Mouse (Mus musculus): ENCODE results near the gene Smg7. TPM values are rescaled to one million over a fixed set of nuclear protein-coding genes. Genes with fewer than 3 reads are reported as not detected.

The Smg7 gene
- polyA plus RNA-seq, 1 experiment: 74.0 TPM

DNA sequence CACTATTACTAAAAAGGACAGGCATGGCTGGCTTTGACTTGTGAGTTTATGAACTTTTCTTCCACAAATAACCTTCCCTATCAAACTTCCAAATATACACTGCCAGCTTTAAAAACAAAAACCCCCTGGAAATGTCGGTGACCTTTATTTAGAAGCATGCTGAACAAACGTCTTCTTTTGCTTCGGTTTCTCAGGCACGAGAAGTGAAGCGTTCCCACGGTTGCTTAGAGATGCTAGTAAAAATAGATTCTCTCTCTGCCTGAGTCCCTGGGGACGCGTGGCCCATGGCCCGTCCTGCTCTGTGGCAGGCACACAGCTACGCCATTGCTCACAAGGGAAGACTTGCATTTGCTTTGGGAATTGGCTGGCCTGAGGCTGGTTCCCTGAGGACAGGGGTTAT lies 84.7 kb downstream of the Smg7 start:
- no peak for DNase-seq
- Histone ChIP-seq H3K4me3 (ENCODE audit: control insufficient read depth, insufficient read depth, low read length) (no peak overlapping the region), H3K4me1 (replicated peaks; ENCODE audit: control insufficient read depth, insufficient read depth, low read length) (no peaks in the 10 kb centered on the region), H3K36me3 (ENCODE audit: control insufficient read depth, insufficient read depth, low read length) (no peaks in the 10 kb centered on the region), H3K27ac (ENCODE audit: control insufficient read depth, insufficient read depth, low read length) (no peak overlapping the region), H3K27me3 (ENCODE audit: control insufficient read depth, insufficient read depth, low read length) (no peaks in the 10 kb centered on the region)
- TF ChIP-seq POLR2A (IDR thresholded peaks at IDR 0.05; ENCODE audit: control insufficient read depth, extremely low read depth, insufficient read depth, low read length, poor library complexity) (no peak), CTCF (IDR thresholded peaks at IDR 0.05; ENCODE audit: borderline replicate concordance, control insufficient read depth, extremely low read depth, insufficient read depth, low read length, poor library complexity) (no peak)
- WGBS: 94% methylated on average over 10 of the region's 10 CpGs

DNA sequence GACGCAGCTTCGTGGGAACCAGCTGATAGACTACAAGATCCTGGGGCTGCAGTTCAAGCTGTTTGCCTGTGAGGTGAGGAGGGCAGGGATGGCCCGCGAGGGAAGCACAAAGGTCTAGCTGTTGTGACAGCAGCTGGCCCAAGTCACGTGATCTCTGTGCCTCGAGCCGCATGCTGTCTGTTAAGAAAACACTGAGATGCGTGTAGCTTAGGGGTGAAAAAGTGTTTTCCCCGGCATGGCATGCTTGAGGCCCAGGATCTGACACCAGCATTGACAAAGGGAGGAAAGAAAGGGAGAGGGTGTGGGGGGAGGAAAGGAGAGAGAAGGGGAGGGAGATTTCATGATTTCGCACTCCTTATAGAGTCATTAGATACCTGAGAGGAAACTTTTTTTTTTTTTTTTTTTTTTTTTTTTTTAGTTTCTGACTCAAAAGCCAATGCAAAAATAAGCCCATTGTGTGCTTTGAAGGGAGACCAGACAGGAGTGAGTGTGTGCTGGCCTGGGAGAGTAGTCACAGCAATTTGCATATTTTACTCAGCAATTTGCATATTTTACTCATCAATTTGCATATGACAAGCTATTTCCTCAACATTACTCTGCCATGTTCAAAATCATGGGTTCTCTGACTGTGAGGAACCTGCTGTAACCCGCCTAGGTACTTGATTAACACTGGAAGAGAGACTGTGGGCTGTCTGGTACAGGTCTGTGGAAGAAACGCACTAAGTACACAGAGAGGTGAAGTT lies 85.2 kb downstream of the Smg7 start:
- no peak for TF ChIP-seq POLR2A (IDR thresholded peaks at IDR 0.05; ENCODE audit: control insufficient read depth, extremely low read depth, insufficient read depth, low read length, poor library complexity)
- TF ChIP-seq CTCF (IDR thresholded peaks at IDR 0.05; ENCODE audit: borderline replicate concordance, control insufficient read depth, extremely low read depth, insufficient read depth, low read length, poor library complexity): no peak
- H3K36me3 ChIP-seq (ENCODE audit: control insufficient read depth, insufficient read depth, low read length): no peaks in the 10 kb centered on the region
- no peak for DNase-seq

DNA sequence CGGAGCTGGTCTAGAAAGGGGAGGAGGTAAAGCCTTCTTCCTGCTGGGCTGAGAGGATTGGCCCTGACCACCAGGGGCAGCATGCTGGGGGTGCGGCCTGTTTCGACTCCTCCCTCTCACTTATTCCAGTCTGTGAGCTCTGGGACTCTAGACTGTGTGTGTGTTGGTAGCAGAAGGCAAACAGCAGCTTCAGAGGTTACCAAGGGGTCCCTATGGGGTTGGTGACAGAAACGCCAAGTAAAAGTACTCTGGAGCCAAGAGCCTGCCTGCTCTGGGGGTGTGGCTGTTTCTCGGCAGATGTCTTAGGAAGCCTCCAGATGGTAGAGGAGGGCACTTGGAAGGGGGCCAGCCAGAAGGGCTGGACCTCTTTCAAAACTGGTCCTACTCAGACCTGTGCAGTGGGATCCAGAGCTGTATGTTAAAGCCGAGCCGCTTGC lies 87.2 kb downstream of the Smg7 start:
- H3K4me1 ChIP-seq (replicated peaks; ENCODE audit: control insufficient read depth, insufficient read depth, low read length): no peaks in the 10 kb centered on the region
- H3K36me3 ChIP-seq (ENCODE audit: control insufficient read depth, insufficient read depth, low read length): no peaks in the 10 kb centered on the region
- no peak overlapping the region for H3K27ac ChIP-seq (ENCODE audit: control insufficient read depth, insufficient read depth, low read length)
- WGBS: 90% methylated on average over 7 of the region's 7 CpGs
- no peaks in the 10 kb centered on the region for H3K27me3 ChIP-seq (ENCODE audit: control insufficient read depth, insufficient read depth, low read length)
- DNase-seq: no peak
- no peak overlapping the region for H3K4me3 ChIP-seq (ENCODE audit: control insufficient read depth, insufficient read depth, low read length)
- 0 out of 2 replicates have a peak, but pooled peaks have one; percentile 16 for TF ChIP-seq CTCF (IDR thresholded peaks at IDR 0.05; ENCODE audit: borderline replicate concordance, control insufficient read depth, extremely low read depth, insufficient read depth, low read length, poor library complexity)
- no peak for TF ChIP-seq POLR2A (IDR thresholded peaks at IDR 0.05; ENCODE audit: control insufficient read depth, extremely low read depth, insufficient read depth, low read length, poor library complexity)

More for the DNA sequence above, 85.2 kb downstream of the Smg7 start:
- H3K4me1 ChIP-seq (replicated peaks; ENCODE audit: control insufficient read depth, insufficient read depth, low read length): no peaks in the 10 kb centered on the region
- H3K27ac ChIP-seq (ENCODE audit: control insufficient read depth, insufficient read depth, low read length): no peak overlapping the region
- no peak overlapping the region for H3K4me3 ChIP-seq (ENCODE audit: control insufficient read depth, insufficient read depth, low read length)
- no peaks in the 10 kb centered on the region for H3K27me3 ChIP-seq (ENCODE audit: control insufficient read depth, insufficient read depth, low read length)
- WGBS: 91% methylated on average over 12 of the region's 12 CpGs

- no peaks in the 10 kb centered on the region for H3K36me3 ChIP-seq (ENCODE audit: control insufficient read depth, insufficient read depth, low read length)
- TF ChIP-seq CTCF (IDR thresholded peaks at IDR 0.05; ENCODE audit: borderline replicate concordance, control insufficient read depth, extremely low read depth, insufficient read depth, low read length, poor library complexity) (no peak), POLR2A (IDR thresholded peaks at IDR 0.05; ENCODE audit: control insufficient read depth, extremely low read depth, insufficient read depth, low read length, poor library complexity) (no peak)
- WGBS: 91% methylated on average over 13 of the region's 13 CpGs
- H3K4me3 ChIP-seq (ENCODE audit: control insufficient read depth, insufficient read depth, low read length): no peak overlapping the region
- H3K27me3 ChIP-seq (ENCODE audit: control insufficient read depth, insufficient read depth, low read length): no peaks in the 10 kb centered on the region
- peaks cover 9% of the 10 kb centered on the region for H3K4me1 ChIP-seq (replicated peaks; ENCODE audit: control insufficient read depth, insufficient read depth, low read length)
- DNase-seq: no peak
- no peak overlapping the region for H3K27ac ChIP-seq (ENCODE audit: control insufficient read depth, insufficient read depth, low read length)
Measured at GRCm38 (mm10) chr1:152810533-152811439, 91.7 kb downstream of the Smg7 start.

GRCm38 (mm10) chr1:152809541-152810252 lies 92.7 kb downstream of the Smg7 start:
- Histone ChIP-seq H3K27ac (ENCODE audit: control insufficient read depth, insufficient read depth, low read length) (no peak overlapping the region), H3K4me1 (replicated peaks; ENCODE audit: control insufficient read depth, insufficient read depth, low read length) (peaks cover 9% of the 10 kb centered on the region), H3K4me3 (ENCODE audit: control insufficient read depth, insufficient read depth, low read length) (no peak overlapping the region), H3K36me3 (ENCODE audit: control insufficient read depth, insufficient read depth, low read length) (no peaks in the 10 kb centered on the region), H3K27me3 (ENCODE audit: control insufficient read depth, insufficient read depth, low read length) (no peaks in the 10 kb centered on the region)
- 97% methylated on average over 8 of the region's 8 CpGs for WGBS
- no peak for TF ChIP-seq CTCF (IDR thresholded peaks at IDR 0.05; ENCODE audit: borderline replicate concordance, control insufficient read depth, extremely low read depth, insufficient read depth, low read length, poor library complexity)
- TF ChIP-seq POLR2A (IDR thresholded peaks at IDR 0.05; ENCODE audit: control insufficient read depth, extremely low read depth, insufficient read depth, low read length, poor library complexity): no peak
- no peak for DNase-seq

- WGBS: 69% methylated on average over 2 of the region's 2 CpGs
- TF ChIP-seq CTCF (IDR thresholded peaks at IDR 0.05; ENCODE audit: borderline replicate concordance, control insufficient read depth, extremely low read depth, insufficient read depth, low read length, poor library complexity): no peak
- TF ChIP-seq POLR2A (IDR thresholded peaks at IDR 0.05; ENCODE audit: control insufficient read depth, extremely low read depth, insufficient read depth, low read length, poor library complexity): no peak
- no peak overlapping the region for H3K4me3 ChIP-seq (ENCODE audit: control insufficient read depth, insufficient read depth, low read length)
Measured at GRCm38 (mm10) chr1:152808392-152808680, 94.1 kb downstream of the Smg7 start.

More at GRCm38 (mm10) chr1:152808392-152808680, 94.1 kb downstream of the Smg7 start:
- Histone ChIP-seq H3K27me3 (ENCODE audit: control insufficient read depth, insufficient read depth, low read length) (no peaks in the 10 kb centered on the region), H3K4me1 (replicated peaks; ENCODE audit: control insufficient read depth, insufficient read depth, low read length) (peaks cover 9% of the 10 kb centered on the region), H3K27ac (ENCODE audit: control insufficient read depth, insufficient read depth, low read length) (no peak overlapping the region), H3K36me3 (ENCODE audit: control insufficient read depth, insufficient read depth, low read length) (no peaks in the 10 kb centered on the region)
- no peak for DNase-seq

Measured in thymus, adult 2 months (tissue).